Mouse (Mus musculus) myocyte (in vitro differentiated cells): Measurements from ENCODE around the gene Gm1979. TPM values are rescaled to one million over a fixed set of nuclear protein-coding genes. Genes with fewer than 3 reads are reported as not detected.
"Not testable (repeated sequence)": the region's sequence is repeated elsewhere in the genome, so short reads cannot be mapped to it uniquely, and the experiment has no call there.

Experiments used
- H3K27me3 ChIP-seq: one replicate; pipeline ENCODE4 v1.6.1; 2011; ENCODE audit not compliant: control insufficient read depth, insufficient read depth, insufficient read length
- H3K36me3 ChIP-seq: one replicate; pipeline ENCODE4 v1.6.1; 2011; ENCODE audit not compliant: control insufficient read depth, insufficient read depth
- H3K4me2 ChIP-seq: one replicate; pipeline ENCODE4 v1.6.1; 2011; ENCODE audit warnings: low read depth, control low read depth
- H3K4me3 ChIP-seq: one replicate; pipeline ENCODE4 v1.5.1; 2011; ENCODE audit warnings: mild to moderate bottlenecking, control low read depth, moderate library complexity
- H3K79me2 ChIP-seq: one replicate; pipeline ENCODE4 v1.6.1; 2011; ENCODE audit not compliant: control insufficient read depth, insufficient read depth
- H3ac ChIP-seq: one replicate; pipeline ENCODE4 v1.6.1; 2011; ENCODE audit not compliant: control insufficient read depth, insufficient read length
- polyA plus RNA-seq: library from polyadenylated mRNA; unstranded; fragments of >200 nt; fragmentation: generic; extraction: Trizol; gene quantifications from one replicate; pipeline ENCODE4 v1.2.1, GENCODE M21; 2012; ENCODE audit warnings: missing spikeins

Gene Gm1979
- not detected for polyA plus RNA-seq

- H3K79me2 ChIP-seq, H3K27me3 ChIP-seq, H3K4me3 ChIP-seq, H3K36me3 ChIP-seq, H3ac ChIP-seq, H3K4me2 ChIP-seq: not testable (repeated sequence)
Observed at GRCm38 (mm10) chr5:26004698-26005097, at the start of gene Gm1979. TSS of gene Gm1979 (minus strand) at chr5:26004798.

DNA sequence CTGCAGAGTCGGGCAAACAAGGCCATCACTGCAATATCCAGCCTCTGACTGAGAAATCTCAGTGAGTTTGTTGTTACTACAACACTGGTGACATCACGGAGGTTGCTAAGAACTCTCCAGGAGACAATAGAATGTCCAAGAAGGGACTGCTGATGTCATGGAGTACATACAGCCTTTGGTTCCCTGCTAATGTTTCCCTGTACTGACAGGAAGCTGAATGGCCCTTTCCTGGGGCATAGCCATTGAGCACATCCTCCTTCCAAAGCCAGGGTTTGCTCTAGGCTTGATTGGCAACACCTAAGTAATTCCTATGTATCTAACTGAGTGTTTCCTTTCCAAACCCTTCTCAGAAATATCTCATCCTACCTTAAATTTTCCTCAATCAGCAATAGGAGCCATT lies 34.9 kb upstream of the Gm1979 start, which contains the start of gene Speer4a:
Speer4a (minus strand) TSS at position 101 of the 400 bp plus-strand sequence.
- not testable (repeated sequence) for H3K36me3 ChIP-seq, H3K79me2 ChIP-seq, H3K4me2 ChIP-seq, H3K4me3 ChIP-seq, H3K27me3 ChIP-seq, H3ac ChIP-seq

GRCm38 (mm10) chr5:26022816-26023215 lies 18.2 kb upstream of the Gm1979 start, which contains the start of gene Gm5862:
TSS of gene Gm5862 (minus strand) at chr5:26022916.
- not testable (repeated sequence) for H3K4me2 ChIP-seq, H3K79me2 ChIP-seq, H3K4me3 ChIP-seq, H3K36me3 ChIP-seq, H3ac ChIP-seq, H3K27me3 ChIP-seq

DNA sequence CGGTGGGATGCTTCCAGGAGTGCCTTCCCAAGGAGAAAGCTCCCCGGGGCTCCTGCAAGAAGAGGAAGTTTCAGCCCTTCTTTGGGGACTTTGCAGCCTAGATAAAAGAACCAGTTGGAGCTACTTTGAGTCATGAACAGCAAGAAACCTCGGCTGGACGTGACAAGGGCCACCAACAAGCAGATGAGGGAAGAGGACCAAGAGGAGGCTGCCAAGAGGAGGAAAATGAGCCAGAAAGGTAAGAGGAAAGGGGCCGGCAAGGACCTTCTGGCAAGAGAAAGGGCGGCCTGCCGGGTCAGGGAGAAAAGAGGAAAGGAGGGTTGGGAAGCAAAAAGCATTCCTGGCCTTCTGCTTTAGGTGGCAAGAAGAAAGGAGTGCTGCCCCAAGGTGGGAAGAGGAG lies 3.1 kb upstream of the Gm1979 start:
- H3K27me3 ChIP-seq, H3K79me2 ChIP-seq, H3K4me3 ChIP-seq, H3ac ChIP-seq, H3K4me2 ChIP-seq, H3K36me3 ChIP-seq: not testable (repeated sequence)

DNA sequence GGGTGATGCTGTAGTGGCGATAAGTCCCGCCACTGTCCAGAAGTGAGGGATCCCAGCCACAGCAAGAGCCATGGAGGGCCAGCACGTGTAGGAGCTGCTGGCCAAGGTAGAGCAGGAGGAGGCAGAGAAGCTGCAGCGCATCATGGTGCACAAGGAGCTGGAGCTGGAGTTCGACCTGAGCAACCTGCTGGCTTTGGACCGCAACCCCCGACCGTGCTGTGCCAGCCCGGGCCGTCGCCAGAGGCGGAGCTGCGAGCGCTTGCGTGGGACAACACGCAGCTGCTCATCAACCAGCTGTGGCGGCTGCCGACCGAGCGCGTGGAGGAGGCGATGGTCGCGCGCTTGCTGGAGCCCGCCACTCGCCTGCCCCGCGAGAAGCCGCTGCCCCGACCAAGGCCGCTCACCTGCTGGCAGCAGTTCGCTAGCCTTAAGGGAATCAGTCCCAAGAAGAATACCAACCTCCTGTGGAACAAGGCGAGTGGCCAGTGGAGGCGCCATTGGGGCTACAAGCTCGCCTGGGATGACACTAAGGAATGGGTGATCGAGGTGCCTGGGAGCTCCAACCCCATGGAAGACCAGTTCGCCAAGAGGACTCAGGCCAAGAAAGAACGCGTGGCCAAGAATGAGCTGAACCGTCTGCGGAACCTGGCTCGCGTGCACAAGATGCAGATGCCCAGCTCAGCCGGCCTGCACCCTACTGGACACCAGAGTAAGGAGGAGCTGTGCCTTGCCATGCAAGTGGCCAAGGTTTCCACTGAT lies 2.5 kb upstream of the Gm1979 start:
- H3K4me3 ChIP-seq, H3K27me3 ChIP-seq, H3K4me2 ChIP-seq, H3ac ChIP-seq, H3K36me3 ChIP-seq, H3K79me2 ChIP-seq: not testable (repeated sequence)

DNA sequence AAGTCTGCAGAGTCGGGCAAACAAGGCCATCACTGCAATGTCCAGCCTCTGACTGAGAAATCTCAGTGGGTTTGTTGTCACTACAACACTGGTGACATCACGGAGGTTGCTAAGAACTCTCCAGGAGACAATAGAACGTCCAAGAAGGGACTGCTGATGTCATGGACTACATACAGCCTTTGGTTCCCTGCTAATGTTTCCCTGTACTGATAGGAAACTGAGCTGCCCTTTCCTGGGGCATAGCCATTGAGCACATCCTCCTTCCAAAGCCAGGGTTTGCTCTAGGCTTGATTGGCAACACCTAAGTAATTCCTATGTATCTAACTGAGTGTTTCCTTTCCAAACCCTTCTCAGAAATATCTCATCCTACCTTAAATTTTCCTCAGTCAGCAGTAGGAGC lies 16.0 kb downstream of the Gm1979 start, which contains the start of gene Gm21698:
Gm21698 (minus strand) TSS at position 101 of the 400 bp plus-strand sequence.
- not testable (repeated sequence) for H3K27me3 ChIP-seq, H3K4me3 ChIP-seq, H3ac ChIP-seq, H3K4me2 ChIP-seq, H3K79me2 ChIP-seq, H3K36me3 ChIP-seq

DNA sequence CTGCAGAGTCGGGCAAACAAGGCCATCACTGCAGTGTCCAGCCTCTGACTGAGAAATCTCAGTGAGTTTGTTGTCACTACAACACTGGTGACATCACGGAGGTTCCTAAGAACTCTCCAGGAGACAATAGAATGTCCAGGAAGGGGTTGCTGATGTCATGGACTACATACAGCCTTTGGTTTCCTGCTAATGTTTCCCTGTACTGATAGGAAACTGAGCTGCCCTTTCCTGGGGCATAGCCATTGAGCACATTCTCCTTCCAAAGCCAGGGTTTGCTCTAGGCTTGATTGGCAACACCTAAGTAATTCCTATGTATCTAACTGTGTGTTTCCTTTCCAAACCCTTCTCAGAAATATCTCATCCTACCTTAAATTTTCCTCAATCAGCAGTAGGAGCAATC lies 32.0 kb downstream of the Gm1979 start, which contains the start of gene Gm21680:
Gm21680 (minus strand) TSS at position 101 of the 400 bp plus-strand sequence.
- not testable (repeated sequence) for H3ac ChIP-seq, H3K4me3 ChIP-seq, H3K27me3 ChIP-seq, H3K36me3 ChIP-seq, H3K4me2 ChIP-seq, H3K79me2 ChIP-seq

GRCm38 (mm10) chr5:25957050-25957449 lies 47.5 kb downstream of the Gm1979 start:
- H3K4me3 ChIP-seq, H3K27me3 ChIP-seq, H3ac ChIP-seq, H3K79me2 ChIP-seq, H3K36me3 ChIP-seq, H3K4me2 ChIP-seq: not testable (repeated sequence)

GRCm38 (mm10) chr5:25956611-25957010 lies 48.0 kb downstream of the Gm1979 start:
- H3K27me3 ChIP-seq, H3K4me2 ChIP-seq, H3K36me3 ChIP-seq, H3K79me2 ChIP-seq, H3K4me3 ChIP-seq, H3ac ChIP-seq: not testable (repeated sequence)

DNA sequence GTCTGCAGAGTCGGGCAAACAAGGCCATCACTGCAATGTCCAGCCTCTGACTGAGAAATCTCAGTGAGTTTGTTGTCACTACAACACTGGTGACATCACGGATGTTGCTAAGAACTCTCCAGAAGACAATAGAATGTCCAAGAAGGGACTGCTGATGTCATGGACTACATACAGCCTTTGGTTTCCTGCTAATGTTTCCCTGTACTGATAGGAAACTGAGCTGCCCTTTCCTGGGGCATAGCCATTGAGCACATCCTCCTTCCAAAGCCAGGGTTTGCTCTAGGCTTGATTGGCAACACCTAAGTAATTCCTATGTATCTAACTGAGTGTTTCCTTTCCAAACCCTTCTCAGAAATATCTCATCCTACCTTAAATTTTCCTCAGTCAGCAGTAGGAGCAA lies 50.3 kb downstream of the Gm1979 start, which contains the start of gene Gm21671:
Gm21671 (minus strand) TSS at position 101 of the 400 bp plus-strand sequence.
- H3K27me3 ChIP-seq, H3ac ChIP-seq, H3K79me2 ChIP-seq, H3K4me3 ChIP-seq, H3K4me2 ChIP-seq, H3K36me3 ChIP-seq: not testable (repeated sequence)

Other genes with a start within 250 kb of the Gm1979 start
- 0.40 TPM for gene Actr3b, start 244.8 kb downstream of the Gm1979 start, polyA plus RNA-seq
- gene Gm21663, start 62.4 kb downstream of the Gm1979 start, polyA plus RNA-seq, result not detected
- gene Gm21671, start 50.4 kb downstream of the Gm1979 start, polyA plus RNA-seq, result not detected
- not detected for gene Gm21680, start 32.1 kb downstream of the Gm1979 start, polyA plus RNA-seq
- gene Gm21698, start 16.1 kb downstream of the Gm1979 start, polyA plus RNA-seq, result not detected
- gene Gm5862, start 18.1 kb upstream of the Gm1979 start, polyA plus RNA-seq, result not detected
- gene Speer4a, start 34.8 kb upstream of the Gm1979 start, polyA plus RNA-seq, result not detected
- gene Gm7347, start 53.8 kb upstream of the Gm1979 start, polyA plus RNA-seq, result not detected
- not detected for gene Gm10471, start 84.5 kb upstream of the Gm1979 start, polyA plus RNA-seq
- gene 5031410I06Rik, start 100.6 kb upstream of the Gm1979 start, polyA plus RNA-seq, result not detected
- not detected for gene Gm10220, start 116.6 kb upstream of the Gm1979 start, polyA plus RNA-seq